Mouse (Mus musculus) brain, embryonic 14.5 days (tissue): ENCODE measurements at regions not wholly inside any gene's neighbourhood (a gene's known extent, or its start where the extent isn't known, plus 50 kb on each side); places are given as distances from the start of the nearest gene placed in this dataset.

Source experiments
- CTCF ChIP-seq: fragments of 200-500 bp; IDR thresholded peaks from 2 replicates; pipeline ENCODE4 v1.5.1; 2012; ENCODE audit warnings: inconsistent platforms, mild to moderate bottlenecking, moderate library complexity, borderline replicate concordance; ENCODE audit not compliant: insufficient read depth, insufficient read length; ENCODE audit errors: extremely low read depth
- POLR2A ChIP-seq: fragments of 200-500 bp; IDR thresholded peaks from 2 replicates; pipeline ENCODE4 v1.6.1; 2012; ENCODE audit warnings: mild to moderate bottlenecking, inconsistent platforms, borderline replicate concordance; ENCODE audit not compliant: poor library complexity, insufficient read depth, insufficient read length, severe bottlenecking; ENCODE audit errors: extremely low read depth

DNA sequence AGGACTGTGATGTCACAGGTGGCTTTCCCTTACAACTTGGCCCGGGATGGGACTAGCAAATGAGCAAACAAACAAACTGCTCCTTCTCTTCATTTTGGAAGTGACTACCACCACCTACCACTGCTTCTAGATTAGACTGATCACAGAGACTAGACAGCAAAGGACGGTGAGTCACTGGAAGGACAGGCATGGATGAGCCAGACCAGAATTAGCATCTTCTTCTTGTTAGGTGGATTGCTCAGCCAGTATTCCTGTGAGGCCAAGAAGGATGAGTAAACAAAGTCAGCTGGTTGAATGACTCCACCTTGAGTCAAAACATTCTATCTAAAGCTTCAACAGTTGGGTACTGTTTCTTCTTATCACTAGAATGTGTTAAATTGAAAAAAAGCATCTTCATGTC is 385.1 kb upstream of the Mon1b start:
- TF ChIP-seq CTCF = no peak
- no peak for TF ChIP-seq POLR2A
